Mouse (Mus musculus) forelimb bud, embryonic 11.5 days (tissue): ENCODE measurements around the gene Klc1.

ENCODE experiments used
- DNase-seq: peaks from one replicate; pipeline ENCODE4 v3.0.0-alpha.2; 2012; ENCODE audit warnings: low read depth, low spot score

Gene Klc1

DNA sequence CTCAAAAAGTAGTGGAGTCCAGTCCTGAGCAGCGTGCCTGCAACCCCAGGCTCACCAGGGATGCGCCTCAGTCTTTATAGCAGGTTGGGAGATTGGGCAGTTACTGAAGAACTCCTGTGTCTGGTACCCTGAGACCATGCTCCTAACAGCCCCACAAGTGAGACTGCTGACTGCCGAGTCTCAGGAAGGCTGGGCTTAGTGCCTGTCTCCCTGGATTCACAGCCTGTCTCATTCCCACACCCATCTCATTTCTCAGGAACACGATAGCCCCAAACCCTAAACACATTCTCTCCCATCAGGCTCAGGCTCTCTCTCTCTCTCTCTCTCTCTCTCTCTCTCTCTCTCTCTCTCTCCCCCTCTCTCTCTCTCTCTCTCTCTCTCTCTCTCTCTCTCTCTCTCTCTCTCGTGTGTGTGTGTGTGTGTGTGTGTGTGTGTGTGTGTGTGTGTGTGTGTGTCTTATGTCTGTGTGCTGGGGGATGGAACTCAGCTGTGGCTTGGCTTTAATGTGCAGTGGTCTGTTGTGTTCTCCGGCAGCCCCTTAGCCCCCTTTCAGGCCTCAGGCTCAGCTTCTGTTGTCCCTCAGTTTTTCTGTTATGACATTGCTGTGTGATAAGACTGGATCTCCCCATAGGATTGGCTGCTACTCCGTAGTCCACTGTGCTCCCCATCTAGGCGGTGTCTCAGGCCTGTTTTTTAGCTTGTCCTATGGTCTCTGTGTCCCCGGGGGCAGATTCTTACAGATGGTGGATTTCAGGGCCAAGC, 11.3 kb downstream of the Klc1 start:
- DNase-seq: no peak

DNA sequence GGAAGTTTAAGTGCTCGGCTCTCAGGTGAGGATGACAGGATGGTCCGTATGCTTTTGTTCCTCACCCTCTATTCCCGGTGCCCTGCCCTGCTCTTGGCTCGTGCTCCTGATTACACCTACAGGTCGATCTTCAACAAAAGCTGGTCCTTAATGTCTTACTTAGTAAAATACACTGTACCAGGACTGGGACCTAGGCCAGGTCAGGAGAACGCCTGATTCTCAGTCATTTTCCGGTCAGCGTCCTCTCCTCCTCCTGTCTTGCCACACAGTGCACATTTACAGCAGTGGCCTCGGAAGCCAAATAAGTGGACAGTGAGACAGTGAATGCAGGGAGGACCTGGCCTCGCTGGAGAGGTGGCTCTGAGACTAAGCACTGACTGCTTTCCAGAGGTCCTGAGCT, 12.0 kb downstream of the Klc1 start:
- DNase-seq: no peak

DNA sequence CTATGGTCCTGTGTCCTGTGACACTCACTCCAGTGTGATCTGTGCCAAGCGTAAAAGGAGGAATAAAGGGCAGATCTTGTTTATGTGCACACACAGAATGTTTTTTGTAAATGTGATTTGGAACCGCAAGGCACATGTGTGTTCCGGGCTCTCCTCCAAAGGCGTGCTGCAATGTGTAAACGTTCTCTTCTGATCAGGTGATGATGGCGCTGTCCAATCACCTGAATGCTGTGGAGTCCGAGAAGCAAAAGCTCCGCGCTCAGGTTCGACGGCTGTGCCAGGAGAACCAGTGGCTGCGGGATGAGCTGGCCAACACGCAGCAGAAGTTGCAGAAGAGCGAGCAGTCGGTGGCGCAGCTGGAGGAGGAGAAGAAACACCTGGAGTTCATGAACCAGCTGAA, 15.5 kb downstream of the Klc1 start:
- no peak for DNase-seq

DNA sequence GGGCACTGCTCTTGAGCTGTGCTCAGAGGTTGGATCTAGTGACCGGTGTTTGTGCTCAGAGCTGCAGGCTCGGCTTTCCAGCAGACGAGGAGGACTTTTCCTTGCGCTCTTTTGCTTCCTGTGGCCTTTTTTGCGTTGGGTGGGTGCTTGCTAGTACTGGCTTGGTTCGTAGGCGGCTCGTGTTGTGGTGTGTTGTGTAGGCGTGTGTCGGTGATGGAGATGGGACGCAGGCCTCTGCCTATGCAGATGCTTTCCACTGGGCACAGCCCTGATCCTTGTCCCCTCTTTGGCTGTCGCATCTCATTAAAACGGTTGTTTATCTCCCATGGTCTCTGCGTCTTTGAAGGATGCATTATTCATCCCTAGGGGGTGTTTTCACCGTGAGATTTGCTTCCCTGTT, 16.2 kb downstream of the Klc1 start:
- no peak for DNase-seq

DNA sequence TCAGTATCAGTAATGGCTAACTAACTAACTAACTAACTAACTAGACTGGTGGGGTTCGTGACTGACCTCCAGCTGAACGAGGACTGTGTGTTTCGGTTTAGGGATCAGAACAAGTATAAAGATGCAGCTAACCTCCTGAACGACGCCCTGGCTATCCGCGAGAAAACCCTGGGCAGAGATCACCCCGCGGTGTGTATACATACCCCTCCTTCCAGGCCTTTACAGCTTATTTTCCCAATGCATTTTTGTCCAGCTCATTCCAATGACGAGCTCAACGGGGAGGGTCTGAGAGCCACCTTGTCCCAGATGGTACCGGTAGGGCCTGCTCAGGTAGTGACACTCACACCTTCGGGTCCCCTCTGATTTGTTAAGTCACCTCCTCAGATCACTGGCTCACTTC, 19.3 kb downstream of the Klc1 start:
- DNase-seq: no peak

DNA sequence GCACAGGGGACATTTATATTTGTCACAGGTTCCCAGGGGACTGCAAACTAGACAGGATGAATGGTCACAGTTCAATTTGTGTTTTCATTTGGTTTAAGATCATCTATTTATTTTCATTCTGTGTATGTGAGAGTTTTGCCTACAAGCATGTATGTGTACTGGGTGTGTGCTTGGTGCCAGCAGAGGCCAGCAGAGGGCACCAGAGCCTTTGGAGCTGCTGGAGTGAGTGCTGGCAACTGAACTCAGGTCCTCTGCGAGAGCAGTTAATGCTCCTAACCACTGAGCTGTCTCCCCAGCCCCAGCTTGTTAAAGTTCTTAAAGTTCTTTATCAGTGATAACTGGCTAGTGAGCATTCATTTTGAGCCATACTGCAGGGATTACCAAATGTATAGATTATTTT, 20.9 kb downstream of the Klc1 start:
- DNase-seq: no peak

DNA sequence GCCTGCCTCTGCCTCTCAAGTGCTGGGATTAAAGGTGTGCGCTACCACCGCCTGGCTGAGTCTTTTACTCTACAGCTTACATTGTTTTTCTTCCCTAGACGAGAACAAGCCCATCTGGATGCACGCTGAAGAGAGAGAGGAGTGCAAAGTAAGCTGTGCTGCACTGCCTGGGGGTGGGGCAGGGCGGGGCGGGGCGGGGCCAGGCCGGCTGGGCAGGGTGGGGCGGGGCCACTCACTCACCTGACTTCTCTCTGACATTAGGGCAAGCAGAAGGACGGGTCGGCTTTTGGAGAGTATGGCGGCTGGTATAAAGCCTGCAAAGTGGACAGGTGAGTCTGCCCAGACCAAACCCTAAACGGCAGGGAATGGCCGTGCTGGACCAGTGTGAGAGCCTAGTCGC, 26.5 kb downstream of the Klc1 start:
- DNase-seq: no peak

DNA sequence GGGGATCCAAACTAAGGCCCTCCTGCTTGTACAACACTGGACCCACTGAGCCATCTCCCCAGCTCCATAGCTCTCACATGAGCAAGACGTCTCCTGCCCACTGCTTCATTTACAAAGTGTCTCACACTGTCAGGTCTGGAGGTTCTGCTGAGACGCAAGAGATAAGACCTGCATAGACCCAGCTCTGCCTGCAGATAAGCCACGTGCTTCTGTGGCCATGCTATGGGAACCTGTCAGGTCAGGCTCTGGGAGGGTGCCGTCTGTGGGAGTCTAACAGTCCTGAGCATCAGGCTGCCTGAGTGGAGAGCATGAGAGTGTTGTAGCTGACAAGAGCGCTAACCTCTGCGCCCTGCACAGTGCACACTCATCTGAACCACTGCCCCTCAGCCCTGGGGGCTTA, 28.4 kb downstream of the Klc1 start:
- no peak for DNase-seq

DNA sequence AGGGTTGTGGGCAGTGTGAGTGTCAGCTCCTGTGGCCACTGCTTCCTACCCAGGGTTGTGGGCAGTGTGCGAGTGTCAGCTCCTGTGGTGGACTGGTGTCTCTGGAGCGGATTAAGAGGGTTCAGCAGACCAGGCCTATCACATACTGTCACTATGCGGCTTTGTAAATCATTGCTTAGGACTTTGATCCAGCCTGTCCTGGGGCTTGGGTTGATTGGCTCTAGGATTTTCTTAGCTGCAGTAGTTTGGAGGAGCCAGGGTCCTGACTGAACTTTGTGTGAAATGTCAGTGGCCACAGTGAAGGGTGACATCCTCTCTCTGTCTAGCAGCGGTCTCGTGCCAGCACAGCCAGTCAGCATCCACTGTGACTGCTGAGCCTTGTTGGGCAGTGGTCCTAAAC, 31.4 kb downstream of the Klc1 start:
- DNase-seq: no peak

DNA sequence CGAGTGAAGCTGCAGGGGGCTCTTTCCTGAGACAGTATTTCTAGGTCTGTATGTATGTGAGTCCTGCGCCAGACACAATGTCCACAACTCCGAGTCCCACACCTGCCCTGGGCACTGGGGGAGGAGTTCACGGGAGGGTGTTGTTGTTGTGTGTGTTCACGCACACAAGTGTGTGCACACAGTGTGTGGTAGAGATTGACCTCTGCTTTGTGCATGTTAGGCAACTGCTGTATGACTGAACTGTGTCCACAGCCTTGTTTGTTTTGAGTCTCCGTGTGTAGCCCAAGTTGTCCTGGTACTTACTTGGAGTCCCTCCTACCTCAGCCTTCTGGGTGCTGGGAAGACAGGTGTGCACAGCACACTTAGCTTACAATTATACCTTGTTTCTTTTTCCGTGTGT, 32.0 kb downstream of the Klc1 start:
- DNase-seq: no peak

DNA sequence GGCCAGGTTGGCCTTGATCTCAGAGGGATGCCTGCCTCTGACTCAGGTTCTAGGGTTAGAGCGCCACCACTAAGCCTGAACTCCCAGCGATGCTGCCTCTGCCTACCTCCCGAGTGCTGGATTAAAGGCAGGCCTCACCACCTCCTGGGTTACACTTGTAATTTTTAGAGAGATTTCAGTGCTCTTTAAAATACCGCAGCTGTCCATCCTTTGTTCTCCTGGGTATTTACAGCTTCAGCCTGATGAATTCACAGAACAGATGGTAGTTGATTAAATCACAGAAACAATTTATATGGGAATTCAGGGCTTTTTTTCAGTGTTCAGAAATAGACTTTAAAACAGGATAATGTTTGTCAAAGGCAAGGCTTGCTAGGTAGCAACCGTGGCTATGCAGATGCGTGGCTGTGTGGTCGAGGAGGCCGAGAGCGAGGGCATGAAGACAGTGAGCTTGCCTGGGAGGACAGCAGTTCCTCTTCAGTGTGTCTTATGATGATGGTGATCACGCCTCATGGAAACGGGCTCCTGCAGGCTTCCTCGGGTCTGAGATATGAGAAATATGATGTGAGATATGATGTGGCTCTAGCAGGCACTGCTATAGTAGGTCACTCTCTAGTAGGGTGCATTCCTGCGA, 32.9 kb downstream of the Klc1 start:
- DNase-seq: no peak

DNA sequence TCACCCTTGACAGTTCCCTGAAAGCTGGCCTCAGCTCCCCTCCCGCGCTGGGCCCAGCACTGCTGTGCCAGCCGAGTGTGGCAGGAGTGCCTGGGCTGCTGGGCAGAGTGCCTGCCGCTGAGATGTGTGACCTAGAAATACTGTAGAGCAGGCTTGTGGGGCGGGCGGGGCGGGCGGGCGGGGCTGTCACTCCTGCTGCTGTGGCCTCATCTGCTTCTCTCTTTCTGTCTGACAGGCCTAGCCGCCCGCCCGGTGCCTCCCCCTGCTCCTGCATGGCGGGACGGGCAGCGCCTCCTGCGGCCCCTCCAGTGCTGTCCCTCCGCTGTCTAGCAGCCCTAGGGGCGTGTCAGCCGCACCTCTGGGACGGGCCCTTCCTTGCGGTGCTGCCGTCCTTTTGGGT, 35.5 kb downstream of the Klc1 start:
- no peak for DNase-seq

DNA sequence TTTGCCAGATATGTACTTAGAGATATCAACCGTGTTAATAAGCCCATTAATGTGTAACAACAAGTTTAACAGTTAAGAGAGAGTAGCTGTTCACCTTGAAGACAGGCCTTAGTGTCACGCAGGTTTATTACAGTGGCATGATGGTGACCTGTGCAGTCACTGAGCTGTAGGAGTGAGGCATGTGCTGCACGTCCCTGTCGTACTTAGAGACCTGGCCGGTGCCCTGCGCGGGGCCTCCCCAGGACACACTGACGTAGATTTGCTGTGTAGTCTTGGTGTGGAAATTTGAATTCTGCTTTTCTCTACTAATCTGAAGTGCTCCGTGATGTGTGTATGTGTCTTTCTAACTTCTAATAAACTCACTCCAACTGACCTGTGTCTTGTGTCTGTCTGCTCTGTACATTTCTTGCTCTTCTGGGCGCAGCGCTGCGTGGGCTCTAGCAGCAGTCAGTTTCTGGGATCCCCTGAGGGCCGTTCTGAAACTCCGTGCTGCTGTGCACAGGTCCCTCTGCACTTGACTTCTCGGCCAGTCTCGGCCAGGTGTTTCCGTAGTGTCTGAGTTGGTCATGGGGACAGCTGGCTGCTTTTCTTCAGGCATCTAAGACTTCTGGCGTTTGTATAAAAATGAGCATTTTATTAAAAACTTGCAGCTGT, 36.0 kb downstream of the Klc1 start:
- DNase-seq: no peak

DNA sequence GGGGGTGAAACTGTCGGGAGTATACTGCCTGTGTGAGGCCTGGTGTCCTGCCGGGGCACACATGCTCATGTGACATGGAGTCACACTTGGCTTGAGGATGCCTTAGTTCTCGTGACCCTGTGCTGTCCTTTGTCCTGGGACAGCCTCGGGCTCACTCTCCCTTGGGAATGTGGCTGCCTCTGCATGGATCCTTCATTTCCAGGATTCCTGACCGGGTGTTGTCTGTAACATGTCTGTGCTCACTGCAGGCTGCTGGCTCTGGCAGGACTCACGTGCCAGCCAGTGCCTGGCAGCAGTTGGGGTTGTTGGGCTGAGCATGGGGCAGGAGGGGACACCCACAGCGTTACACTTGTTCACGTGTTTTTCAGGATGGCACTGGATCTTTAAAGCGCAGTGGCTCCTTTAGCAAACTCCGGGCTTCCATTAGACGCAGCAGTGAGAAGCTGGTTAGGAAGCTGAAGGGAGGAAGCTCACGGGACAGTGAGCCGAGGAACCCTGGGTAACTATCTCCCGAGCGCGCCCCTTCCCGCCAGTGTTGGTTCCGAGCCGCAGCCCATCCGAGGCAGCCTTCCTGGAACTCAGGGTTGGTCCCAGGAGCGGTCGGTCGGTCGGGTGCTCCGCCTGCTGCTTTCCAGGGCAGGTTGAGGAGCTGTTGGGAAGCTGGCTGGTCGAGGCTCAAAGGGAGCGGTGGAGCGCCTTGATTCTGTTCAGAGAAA, 36.7 kb downstream of the Klc1 start:
- DNase-seq: no peak

DNA sequence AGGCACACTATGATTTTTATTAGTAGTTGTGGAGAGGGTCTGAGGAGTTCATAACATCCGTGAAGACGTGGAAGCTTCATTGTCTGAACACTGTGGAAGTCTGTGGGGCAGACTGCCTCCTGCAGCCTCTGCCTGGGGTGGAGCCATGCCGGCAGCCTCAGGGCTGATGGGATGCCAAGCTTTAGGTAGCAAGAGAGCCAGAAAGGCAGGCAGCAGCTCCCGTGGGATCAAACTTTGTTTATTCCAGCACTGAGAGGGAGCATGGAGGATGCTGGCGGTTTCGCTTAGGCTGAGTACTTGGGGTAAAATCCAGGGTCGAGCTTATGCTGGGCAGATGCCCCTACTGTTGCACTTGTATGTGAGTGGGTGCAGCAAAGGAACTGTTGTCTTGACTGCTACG, 38.6 kb downstream of the Klc1 start:
- DNase-seq: no peak

DNA sequence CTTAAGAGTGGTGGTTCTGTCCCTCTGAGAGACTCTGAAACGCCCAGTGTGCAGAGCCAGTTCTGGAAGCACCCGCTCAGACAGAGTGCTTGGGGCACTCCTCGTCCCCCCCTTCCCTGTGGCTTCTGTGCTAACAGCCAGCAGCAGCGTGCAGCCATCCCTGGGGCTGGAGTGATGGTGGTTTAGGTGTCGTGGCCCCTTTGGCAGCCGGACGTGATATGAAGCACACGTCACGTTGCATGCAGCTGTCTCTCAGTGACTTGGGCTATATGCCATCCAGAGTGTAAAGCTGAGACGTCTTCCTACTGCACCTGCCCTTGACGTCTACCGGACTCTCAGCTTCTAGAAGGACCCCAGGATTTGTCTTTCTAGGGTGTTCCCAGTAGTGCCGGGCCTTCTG, 39.8 kb downstream of the Klc1 start:
- DNase-seq: no peak

DNA sequence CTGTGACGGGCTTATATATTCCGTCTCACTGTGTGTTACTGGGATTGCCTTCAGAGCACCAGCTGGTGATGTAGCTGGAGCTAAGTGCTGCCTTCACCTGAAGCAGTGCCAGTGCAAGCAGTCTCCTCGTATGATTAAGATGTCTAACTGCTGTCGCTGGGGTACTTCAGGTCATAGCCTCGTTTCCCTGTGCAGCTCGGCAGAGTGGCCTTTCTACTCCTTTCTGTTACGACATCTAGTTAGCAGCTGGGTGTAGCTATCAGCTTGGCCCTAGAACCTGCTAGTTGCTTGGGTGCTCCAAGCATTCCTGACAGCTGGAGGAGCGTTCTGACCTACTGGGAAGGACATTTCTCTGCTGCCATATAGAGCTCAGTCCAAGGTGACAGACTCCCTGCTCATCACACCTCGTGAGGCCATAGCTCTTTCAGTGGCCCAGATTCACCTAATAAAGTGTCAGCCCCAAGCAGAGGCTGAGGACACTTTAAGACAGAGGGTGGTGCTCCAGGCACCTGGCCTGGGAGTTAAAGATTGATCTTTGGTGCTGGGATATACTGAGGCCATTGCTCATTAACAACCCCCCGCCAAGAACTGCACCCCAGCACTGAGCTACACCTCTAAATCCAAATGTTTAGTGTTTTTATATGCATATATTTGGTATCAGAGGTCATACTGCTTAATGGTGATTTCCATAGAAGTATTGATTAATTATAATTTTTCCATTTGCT, 42.0 kb downstream of the Klc1 start:
- no peak for DNase-seq

DNA sequence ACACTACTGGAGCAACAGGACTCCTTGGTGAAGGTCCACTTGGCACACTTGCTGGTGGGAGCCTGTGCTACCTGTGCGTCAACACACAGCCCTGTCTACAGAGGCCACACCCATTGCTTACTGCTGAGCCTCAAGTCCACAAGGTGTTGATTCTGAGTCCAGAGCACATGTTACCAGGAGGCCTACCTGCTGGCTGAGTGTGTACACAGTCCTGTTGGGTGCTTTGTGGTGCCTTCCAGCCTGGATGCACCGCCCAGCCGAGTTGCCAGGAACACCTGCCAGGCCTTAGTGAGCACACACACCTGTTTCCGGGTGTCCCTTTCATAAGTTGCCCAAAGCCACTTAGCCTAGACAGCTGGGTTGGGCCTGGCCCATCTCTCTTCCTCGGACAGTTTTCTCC, 44.9 kb downstream of the Klc1 start:
- DNase-seq: no peak

DNA sequence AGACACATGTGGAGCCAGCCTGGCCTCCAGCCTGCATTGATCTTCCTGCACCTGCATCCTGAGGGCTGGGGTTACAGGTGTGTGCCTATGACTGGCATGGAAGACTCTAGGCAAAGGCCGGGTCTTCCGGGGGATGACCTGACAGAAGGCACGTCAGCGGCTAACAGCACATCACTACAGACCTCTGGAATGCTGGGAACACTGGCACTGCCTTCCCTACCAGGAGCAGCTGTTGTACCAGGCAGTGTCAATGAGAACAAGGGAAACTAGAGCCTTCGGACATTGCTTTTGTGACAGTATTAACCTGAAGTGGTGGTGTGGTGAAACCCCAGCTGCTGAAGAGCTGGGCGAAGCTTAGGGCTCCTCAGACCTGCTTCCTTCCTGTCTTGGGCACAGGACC, 50.1 kb downstream of the Klc1 start:
- DNase-seq: no peak

DNA sequence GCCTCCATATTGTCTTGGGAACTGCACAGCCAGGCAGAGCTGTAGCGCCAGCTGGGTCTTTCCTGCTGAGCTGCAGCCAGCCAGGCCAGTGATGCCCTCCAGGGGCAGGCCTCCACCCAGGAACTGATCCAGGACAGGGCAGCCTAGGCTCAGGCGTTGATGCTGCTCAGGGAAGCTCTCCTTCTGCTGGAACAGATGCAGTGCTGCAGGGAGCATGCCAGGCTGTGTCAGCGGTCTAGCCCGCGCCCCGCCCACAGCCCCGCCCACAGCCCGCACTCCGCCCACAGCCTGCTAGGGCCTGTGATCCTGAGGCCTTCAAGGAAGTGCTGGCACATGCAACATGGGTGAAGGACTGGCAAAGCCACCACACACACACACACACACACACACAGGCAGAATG, 51.1 kb downstream of the Klc1 start:
- peak; percentile 43 for DNase-seq

DNA sequence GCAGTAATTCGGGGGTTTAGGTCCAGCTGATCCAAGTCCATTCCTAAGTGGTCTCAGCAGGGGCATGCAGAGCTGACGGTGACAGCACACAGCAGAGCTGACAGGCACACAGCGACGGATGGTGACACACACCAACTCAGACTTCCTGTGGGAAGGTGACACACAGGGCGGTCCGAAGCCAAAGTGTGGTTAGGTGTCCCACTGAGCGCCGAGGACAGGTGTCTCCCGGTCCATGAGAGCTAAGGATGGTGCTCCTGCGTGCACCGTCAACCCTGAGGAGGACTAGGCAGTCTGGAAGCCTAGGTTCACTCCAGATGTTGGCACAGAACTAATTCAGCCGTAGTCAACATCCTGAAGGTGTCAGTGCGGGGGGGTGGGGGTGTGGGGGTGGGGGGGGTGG, 53.4 kb downstream of the Klc1 start:
- no peak for DNase-seq

DNA sequence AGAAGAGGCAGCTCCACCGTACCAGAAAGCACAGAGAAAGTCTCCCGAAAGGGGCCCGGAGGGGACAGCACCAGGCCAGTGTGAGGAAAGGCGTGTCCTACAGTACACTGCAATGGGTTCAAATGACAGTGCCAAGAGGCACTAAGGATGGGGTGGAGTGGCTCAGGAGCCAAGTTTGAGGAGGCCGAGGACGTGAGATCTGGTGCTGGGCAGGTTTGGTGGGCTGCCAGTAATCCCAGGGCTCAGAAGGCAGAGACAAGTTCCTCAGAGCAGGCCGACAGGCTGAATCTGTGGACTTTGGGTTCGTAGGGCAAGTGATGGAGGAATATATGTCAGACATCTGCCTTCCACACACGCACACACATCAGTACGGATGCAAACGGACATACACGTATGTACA, 54.0 kb downstream of the Klc1 start:
- no peak for DNase-seq
